Mouse (Mus musculus) skeletal muscle tissue, adult 2 months (tissue): ENCODE measurements around the gene Chtf18.
"Not testable (repeated sequence)": the region's sequence is repeated elsewhere in the genome, so short reads cannot be mapped to it uniquely, and the experiment has no call there.

Experiments used
- DNase-seq: peaks from one replicate; pipeline ENCODE4 v3.0.0-alpha.2; 2012; ENCODE audit warnings: low read depth, low spot score

Gene Chtf18

DNA sequence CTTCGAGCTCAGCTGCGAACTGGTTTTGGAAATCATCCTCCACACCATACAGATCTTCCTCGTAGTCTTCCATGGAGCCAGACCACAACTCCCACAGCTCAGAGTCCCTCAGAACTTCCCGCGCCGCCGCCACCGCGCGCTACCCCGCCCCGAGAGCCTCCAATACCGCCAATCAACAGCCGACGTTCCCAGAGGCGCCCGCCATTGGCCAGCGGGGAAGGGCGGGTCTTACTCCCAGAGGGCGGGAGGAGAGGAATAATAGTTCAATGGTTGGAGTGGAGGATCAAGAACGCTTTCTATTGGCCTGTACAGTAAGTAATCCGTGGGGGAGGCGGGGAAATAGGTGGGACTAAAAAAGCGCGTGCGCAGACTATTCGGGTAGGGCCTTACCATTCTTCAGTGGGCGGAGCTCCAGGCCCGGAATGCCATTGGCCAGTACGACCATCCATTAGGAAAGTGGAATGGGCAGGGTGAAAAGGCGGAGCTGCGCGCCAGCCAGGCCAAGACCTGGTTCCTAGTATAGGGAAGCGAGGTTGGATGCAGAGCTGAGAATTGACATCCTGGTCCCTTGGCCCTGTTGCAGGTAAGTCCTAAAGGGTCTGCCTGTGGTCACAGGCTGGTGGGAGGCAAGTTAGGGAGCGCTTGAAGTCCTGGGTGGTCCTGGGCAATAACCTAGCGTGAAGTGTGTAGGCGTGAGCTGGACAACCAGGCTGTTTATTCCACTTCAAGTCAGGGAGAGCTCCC is at the start of gene Chtf18, which contains the start of gene Rpusd1:
Gene Chtf18 (minus strand): TSS at position 155 of the 744 bp plus-strand sequence.
Gene Rpusd1 (plus strand): TSS at position 406 of the 744 bp plus-strand sequence.
- DNase-seq: peak; percentile 99

DNA sequence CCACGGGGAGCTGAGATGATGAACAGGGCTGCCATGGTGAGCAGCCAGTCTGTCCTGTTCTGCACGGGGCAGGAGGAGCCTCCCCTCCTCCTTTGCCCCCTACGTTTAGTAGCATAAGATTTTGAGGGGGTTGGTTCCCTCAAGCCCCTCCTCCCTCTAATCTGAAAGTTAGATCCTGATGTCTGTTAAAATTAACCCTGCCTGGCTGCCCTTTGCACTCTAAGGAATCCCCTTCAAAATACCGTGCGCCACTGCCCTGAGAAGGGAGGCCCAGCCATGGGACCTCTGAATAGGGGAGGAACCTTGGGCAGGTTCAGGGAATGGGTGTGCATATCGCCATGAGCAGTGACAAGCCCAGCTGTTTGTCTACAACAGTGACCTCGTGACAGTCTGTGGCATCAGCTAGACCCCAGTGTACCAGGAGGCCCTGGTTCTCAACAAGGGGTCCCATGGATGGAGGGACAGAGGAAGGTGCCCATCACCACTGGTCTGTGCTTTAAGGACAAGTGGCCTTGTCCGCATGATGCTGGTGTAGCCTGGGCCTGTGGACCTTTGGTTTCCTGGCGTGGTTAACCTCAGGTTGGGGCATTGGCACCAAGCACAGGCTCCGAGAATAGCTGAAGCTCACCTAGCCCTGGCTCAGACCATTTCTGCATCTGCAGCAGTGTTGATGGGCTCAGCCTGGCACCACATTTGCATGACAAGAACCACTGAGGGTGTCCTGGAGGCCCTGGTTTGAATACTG is 48.3 kb upstream of the Chtf18 start:
- DNase-seq: no peak

DNA sequence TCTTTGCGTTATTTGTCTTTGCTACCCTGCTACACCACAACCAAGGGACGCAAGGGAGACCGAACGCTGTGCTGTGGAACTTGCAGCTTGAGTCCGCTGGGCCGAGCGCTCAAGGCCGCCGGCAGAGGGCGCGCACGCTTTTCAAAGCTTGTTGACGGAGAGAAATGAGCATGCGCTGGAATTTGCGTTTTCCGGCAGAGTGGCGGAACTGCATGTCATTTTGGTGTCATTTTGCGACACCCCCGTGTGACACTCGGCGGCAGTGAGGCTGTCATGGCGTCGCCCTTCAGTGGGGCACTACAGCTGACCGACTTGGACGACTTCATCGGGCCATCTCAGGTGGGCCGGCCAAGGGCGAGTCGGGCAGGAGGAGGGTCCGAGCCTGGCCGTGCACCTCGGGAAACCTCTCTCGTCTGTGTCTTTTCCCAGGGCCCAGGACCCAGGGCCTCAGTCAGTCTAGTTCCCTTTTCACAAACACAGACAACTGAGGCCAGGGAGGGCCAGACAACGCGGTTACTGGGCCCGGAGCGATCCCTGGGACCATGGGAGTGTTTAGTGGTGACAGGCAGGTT is 46.4 kb upstream of the Chtf18 start, which contains the start of gene Narfl:
Gene Narfl (plus strand): TSS at position 228 of the 572 bp plus-strand sequence.
- peak; percentile 97 for DNase-seq

DNA sequence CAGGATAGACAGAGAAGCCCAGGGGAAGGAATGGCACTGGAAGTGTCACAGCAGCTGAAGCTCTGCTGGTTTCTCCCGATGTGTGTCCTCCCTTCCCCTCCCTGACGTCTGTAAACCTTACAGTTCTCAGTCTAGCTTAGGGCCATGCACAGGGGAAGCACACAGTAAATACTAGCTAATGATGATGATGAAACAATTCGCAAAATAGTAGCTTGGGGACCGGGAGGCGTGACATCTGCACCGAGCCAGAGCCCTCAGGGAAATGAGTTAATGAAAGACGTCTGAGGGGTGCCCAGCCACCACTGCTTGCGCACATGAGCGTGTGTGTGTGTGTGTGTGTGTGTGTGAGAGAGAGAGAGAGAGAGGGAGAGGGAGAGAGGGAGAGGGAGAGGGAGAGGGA is 42.1 kb upstream of the Chtf18 start:
- DNase-seq: no peak

DNA sequence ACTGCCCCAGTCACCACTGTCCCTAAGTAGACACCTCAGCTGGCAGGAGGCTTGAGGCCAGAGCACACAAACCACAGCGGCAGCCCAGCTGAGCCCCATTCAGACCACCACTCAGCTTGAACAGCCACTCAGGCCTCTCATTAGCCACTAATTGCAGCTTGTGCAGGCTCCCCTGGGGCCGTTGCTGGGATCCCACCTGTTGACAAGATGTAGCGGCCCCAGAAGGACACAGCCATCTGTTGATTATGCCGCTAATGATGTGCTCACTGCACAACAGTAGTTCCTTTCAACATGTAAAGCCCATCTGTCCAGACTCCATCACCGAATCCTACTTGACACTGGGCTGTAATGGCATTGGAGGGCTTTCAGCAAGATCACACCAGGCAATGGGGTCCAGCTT is 38.7 kb upstream of the Chtf18 start:
- no peak for DNase-seq

DNA sequence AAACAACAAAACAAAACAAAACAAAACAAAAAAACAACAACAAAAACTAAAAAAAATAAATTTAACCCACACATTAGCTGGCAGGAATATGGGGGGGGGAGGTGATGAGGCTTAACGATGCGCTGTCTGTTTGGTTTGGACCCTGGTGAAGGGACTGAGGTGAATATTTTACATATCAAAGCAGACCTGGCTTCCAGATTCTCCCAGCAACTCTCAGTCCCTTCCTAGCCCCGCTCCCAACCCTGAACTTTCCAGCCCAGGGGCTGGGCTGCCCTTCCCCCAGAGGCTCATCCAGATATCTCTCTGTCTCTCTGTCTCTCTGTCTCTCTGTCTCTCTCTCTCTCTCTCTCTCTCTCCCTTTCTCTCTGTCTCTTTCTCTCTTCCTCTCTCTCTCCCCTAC is 35.4 kb upstream of the Chtf18 start:
- no peak for DNase-seq

DNA sequence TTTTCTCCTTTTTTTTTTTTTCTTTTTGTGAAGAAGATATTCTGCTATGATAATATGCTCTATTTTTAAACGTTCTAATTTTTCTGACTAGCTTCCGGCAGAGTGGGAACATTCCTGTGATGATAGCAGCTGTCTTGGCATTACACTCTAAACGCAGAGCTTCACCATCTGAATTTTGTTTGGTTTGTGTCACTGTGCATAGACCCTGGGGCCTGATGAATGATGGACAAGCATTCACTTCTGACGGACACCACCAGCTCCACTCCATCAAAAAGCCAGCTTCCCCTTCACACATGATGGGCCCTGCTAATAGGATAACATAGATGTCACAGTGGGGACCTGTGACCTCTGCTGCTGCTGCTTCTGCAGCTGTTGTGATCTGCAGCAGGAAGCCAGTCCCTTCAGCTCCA is 34.3 kb upstream of the Chtf18 start:
- no peak for DNase-seq

DNA sequence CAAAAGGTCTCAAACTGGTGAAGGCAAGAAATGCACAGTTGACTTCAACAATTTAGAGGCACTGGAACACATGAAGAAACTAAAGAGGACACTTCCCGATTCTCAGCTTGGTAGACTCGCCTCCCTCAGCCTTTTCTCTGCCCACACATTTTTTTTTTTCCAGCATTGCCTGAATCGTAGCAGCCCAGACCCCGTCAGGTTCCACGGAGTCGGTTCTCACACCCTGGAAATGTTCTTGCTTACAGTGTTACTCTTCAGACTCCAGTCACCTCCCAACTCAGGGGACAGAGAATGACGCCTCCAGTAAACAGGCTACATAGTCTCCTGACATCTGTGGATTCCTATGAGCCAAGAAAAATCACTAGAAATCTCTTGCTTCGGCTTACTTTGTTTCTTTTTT is 32.9 kb upstream of the Chtf18 start:
- no peak for DNase-seq

DNA sequence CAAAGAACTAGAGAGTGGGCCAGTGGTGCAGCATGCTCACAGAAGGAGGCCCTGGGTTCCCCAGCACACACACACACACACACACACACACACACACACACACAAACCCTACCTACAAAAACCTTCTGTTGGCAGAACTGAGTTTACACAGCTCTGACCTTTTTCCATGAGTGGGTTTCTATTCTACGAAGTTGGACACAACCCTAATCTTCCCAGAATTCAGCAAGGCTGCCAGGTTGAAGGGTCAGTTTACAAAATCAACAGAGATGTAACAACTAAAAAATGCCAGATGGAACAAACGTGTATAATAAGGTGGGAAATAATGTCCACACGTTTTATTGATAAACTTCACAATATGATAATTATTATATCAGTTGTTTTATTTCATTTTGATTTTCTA is 30.5 kb upstream of the Chtf18 start:
- DNase-seq: no peak

DNA sequence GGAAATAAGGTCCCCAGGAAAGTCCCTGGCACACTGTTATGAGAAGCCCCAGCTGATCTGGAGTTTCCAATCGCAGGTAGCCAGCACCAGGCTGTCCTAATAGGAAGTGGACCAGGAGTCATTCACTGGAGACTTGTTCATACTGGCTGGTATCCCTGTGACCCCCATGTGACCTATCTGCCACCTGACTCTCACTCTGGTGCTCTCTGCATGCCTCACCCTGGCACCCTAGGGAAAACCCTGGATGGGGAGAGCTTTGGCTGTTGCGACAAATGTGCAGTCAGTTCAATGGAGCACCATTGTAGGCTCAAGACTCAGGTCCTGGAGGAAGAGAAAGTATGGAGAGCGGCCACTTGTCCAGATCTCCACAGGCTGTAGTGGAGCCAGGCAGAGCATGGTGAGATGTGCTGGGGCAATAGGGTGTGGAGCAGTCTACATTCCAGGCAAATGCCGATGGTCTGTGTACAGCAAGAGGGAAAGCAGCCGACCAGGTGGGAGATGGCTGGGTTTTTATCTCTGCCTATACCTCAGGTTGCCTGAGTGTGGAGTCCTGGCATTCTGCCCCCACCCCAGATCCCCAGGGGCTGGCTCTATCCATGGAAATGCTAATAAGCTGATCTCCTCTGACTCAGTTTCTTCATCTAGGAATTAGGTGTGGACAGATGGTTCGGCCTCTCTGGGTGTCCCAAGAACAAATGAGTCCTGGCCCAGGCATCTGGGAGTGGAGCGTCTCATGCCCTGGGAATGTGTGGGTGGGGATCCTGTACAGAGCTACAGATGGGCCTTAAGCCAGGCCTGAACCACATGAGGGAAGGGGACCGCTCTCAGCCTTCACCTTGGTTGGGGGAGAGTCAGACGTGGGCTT is 29.4 kb upstream of the Chtf18 start:
- DNase-seq: no peak

DNA sequence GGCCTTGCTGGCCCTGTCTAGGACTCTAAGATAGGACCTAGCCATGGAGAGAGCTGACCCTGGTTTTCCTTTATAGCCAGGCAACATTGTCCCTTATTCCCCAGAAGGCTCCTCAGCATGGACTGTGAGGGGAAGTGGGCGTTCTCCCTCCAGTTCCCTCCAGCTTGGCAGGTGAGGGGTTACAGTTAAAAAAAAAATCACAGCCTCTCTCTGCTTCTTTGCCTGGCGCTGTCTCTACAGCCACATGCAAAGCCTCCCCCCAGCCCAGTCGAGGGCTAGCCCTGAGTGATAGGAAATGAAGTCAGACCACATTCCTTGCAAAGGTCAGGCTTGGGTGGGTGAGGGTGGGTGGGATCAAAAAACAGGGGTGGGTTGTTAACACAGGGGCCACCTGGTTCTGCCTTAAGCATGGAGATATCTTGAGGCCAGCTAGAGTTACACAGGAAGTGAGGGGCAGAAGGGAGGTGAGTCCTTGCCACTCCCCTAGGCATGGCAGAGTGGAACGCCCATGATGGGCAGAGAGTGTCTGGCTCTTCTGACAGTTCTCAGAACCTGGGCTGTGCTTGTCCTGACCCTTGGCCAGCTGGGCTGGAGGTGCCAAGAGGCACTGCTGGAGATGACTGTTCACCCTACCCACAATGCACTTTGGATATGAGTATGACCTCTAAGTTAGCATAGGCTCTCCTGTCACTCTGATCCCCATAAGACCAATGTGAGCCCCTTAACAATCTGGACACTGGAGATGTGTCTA is 28.6 kb upstream of the Chtf18 start:
- no peak for DNase-seq

DNA sequence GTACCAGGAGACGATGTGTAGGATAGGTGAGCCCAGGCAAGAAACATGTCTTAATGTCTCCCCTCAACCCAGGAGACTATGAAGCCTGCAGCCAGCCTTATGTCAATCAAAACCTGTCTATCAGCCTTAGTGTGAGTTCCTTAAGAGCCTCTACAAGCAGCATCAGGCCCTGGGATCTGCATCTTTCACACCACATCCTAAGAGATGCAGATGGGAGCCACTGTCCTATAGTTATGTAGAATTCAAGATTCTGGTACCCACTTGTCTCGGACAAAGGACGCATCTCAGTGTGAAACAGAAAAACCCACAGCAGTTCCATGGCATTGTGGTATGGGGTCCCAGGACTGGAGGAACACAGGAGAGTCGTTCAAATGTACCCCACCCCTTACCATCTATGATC is 27.9 kb upstream of the Chtf18 start:
- DNase-seq: no peak

DNA sequence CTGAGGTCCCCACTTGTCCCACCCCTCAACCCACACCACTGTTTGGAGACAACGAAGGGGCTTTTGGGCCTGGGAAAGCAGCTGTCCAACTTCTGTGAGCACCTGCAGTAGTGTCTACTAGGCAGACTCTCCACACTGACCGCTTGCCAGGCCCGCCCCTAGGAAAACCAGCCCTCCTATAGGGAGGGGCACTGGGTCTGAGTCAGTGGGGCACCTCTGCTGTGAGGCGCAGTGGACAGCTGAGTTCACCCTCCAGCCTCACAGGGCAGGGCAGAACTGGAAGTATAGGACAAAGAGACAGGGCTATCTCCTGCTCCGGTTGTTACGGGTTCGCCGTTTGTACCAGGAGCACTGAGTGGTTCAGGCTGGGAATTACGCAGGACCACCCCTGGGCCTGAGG is 27.0 kb upstream of the Chtf18 start, which contains the start of gene Msln:
Gene Msln (minus strand): TSS at position 138 of the 400 bp plus-strand sequence.
- no peak for DNase-seq

DNA sequence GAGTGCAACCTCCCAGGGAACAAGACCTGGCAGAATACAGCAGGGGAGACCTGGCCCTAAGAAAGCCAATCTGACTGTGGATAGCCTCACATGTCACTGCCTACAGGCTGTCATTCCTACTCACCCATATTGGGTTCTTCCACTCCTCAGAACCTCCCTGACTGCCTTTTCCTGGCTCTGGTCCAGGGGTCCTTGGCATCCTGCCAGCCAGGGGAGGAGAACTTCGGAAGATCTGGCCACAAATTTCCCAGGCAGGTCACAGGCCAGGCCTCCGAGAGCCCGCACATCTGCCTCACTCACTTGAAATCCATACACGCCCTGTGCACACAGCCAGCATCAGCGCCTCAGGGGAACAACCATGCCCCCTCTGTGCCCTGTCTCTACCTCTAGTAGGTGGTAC is 24.2 kb upstream of the Chtf18 start:
- no peak for DNase-seq

DNA sequence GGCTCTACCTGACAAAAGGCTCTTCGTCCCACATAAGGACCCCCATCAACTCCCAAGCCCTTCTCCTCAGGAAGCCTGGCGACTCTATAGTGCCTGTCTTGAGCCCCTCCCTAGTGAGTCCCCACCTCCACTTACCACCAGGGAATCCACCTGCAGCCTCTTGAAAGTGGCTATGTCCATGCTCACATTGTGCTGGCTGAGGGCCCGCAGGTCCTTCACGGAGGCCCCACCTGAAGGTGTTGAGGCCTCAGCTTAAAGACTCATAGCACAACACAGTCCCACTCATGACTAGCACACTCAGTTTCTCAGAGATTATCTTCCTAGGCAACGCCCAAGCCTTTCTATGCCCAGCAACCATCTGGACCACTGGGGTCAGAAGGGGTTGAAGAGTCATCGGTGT is 22.1 kb upstream of the Chtf18 start:
- no peak for DNase-seq

DNA sequence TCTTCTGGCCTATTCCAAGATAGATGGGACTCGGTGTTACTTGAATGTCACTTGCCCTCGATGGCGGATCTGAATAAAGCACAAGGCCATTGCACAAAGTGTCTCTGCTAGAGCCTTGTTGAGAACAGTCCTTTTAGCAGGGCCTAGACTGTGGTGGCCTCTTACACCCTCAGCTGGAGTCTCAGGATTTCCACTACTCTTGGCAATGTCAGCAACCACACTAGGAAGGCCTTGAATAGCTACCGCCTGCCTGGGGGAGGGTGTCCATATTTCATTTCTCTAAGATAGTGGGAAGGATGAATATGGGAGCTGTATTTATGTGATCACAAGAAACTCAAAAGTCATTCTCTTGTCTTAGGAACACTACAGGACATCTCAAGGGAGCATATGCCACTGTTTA is 21.0 kb upstream of the Chtf18 start:
- DNase-seq: no peak

DNA sequence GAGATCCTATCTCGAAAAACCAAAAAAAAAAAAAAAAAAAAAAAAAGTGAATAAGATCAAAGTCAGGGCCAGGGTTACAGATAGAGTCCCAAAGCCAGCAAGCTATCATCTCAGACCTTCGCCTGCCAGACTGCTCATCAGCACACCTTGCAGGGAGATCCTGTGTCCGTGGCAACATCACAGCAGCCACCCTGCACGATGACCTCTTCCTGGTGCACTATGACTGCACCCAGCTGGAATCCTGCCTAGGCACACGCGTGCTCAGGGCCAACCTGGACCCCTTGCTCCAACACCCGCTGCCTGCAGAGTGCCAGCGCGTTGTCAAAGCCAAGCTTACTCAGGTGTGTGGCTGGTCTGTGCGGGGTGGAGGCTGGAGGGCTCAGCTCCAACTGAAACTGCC is 17.1 kb upstream of the Chtf18 start:
- no peak for DNase-seq

DNA sequence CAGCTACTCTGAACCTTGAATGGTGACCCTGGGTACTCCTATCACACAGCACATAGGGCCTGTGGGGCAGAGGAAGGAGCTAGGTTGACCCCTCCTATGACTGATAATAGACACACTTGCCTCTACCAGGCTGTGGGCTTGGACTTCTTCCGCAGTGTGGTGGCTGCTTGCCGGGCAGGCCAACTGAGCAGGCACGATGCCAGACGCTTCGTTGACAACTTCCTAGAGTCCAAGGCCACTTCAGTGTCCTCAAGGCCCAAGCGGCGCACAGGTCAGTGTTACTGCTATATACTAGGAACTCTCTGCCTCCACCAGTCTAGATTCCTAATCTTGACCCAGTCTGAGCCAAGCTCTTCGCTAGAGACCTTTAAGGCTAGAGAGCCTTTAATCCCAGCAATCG is 16.6 kb upstream of the Chtf18 start:
- DNase-seq: no peak

DNA sequence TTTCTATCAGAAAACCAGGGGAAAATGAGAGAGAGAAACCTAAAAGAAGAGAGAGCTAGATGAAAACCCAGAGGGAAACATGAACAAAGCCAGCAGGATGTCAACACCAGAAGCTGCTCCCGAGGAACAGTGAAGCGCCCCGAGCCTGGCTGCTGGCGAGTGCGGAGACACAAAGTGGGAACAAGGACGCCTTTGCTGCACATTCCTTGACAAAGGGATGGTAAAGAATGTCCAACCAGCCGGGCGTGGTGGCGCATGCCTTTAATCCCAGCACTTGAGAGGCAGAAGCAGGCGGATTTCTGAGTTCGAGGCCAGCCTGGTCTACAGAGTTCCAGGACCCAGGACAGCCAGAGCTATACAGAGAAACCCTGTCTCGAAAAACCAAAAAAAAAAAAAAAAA is 14.3 kb upstream of the Chtf18 start:
- not testable (repeated sequence) for DNase-seq

DNA sequence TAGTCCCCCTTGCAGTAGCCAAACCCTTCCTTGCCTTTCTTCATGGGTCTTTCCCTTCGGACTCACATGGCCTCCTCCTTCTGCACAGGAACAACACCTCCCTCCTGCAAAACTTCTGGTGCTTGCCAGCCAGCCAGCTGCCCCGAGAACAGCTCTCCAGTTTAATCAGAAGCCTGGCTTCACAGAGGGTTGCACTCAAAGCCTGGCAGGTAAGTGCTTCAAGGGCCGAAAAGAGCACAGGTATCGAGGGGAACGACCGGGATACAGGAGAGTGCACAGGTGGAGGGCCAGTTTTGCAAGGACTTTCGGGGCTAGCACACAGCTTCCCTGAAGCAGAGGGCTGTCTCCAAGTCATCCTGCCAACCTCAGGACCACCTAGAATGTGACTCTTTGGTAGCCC is 11.6 kb upstream of the Chtf18 start:
- DNase-seq: no peak

DNA sequence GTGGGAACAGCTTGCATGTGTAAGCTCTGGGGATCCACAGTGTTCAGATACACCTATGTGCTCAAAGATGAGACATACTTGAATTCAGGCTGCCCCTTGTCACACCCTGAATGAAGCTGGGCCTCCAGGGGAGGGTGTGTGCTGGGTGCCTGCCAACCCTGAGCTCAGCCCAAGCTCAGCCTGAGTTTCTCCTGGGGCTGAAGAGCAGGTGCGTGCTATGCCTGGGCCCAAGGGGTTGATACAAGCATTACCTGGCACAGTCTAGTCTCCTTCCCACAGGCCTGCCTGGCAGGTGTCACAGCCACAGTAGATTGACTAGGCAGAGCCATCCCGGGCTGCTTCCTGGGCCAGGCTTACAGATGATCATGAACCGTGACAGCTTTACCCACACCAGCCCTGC is 8.5 kb upstream of the Chtf18 start, which contains the start of gene Mslnl:
Gene Mslnl (plus strand): TSS at position 298 of the 400 bp plus-strand sequence.
- no peak for DNase-seq
